Mouse (Mus musculus): ENCODE measurements around the gene Vmn2r90. TPM values are rescaled to one million over a fixed set of nuclear protein-coding genes. Genes with fewer than 3 reads are reported as not detected.

Vmn2r90 gene
- not detected for polyA plus RNA-seq (2014; fragmentation: Illumina TruSeq; extraction: RNeasy Lipid Tissue Mini Kit (QIAGEN cat#74804); ENCODE audit: low read depth, low replicate concordance)

DNA sequence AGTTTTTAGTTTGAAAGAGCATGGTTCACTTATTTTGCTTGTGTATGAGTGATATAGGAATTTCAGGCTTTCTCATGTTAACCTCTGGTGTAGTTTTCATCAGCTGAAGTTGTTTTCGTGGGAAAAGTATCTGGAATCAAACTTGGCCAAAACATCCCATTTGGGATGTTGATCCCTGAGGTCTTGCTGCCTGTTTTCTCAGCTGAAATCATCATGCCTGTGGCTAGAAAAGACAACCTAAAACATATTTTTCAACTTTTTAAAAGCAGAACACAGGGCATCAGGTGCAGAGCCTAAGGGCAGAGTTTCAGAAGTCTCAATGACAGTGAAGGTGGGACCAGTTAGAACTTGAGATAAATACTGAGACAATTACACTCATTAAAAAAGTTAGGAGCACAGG lies at the start of gene Vmn2r90:
Gene Vmn2r90, plus strand, starts transcription at position 301 of the 400 bp plus-strand sequence.

Other genes with a start within 250 kb of the Vmn2r90 start
- gene Lnpep, start 78.7 kb upstream of the Vmn2r90 start, polyA plus RNA-seq (2014; fragmentation: Illumina TruSeq; extraction: RNeasy Lipid Tissue Mini Kit (QIAGEN cat#74804); ENCODE audit: low read depth, low replicate concordance) = 17.4 TPM
- gene Spaca6, start 123.4 kb downstream of the Vmn2r90 start, polyA plus RNA-seq (2014; fragmentation: Illumina TruSeq; extraction: RNeasy Lipid Tissue Mini Kit (QIAGEN cat#74804); ENCODE audit: low read depth, low replicate concordance) = 3.1 TPM
- gene Has1, start 151.5 kb downstream of the Vmn2r90 start, polyA plus RNA-seq (2014; fragmentation: Illumina TruSeq; extraction: RNeasy Lipid Tissue Mini Kit (QIAGEN cat#74804); ENCODE audit: low read depth, low replicate concordance) = not detected
- 5.5 TPM for gene Fpr1, start 180.2 kb downstream of the Vmn2r90 start, polyA plus RNA-seq (2014; fragmentation: Illumina TruSeq; extraction: RNeasy Lipid Tissue Mini Kit (QIAGEN cat#74804); ENCODE audit: low read depth, low replicate concordance)
- gene Fpr2, start 184.1 kb downstream of the Vmn2r90 start, polyA plus RNA-seq (2014; fragmentation: Illumina TruSeq; extraction: RNeasy Lipid Tissue Mini Kit (QIAGEN cat#74804); ENCODE audit: low read depth, low replicate concordance) = 4.8 TPM
- not detected for gene Fpr3, start 184.1 kb downstream of the Vmn2r90 start, polyA plus RNA-seq (2014; fragmentation: Illumina TruSeq; extraction: RNeasy Lipid Tissue Mini Kit (QIAGEN cat#74804); ENCODE audit: low read depth, low replicate concordance)

Measured in liver, adult 10 weeks (tissue).